Mouse (Mus musculus) C3H10T1/2 (cell line): Measurements from ENCODE around the gene Cnn3. TPM values are rescaled to one million over a fixed set of nuclear protein-coding genes. Genes with fewer than 3 reads are reported as not detected.

ENCODE experiments used
- polyA plus RNA-seq, 2 experiments: library from polyadenylated mRNA; unstranded; fragments of >200 nt; fragmentation: generic; extraction: Trizol; gene quantifications; one replicate each; pipeline ENCODE4 v1.2.1; 2012; ENCODE audit warnings: missing spikeins in 2 of 2

Gene Cnn3
- polyA plus RNA-seq = 100 to 1,000 TPM in 1 of 2 experiments, 10 to 100 TPM in 1; 46.1 to 414 TPM

DNA sequence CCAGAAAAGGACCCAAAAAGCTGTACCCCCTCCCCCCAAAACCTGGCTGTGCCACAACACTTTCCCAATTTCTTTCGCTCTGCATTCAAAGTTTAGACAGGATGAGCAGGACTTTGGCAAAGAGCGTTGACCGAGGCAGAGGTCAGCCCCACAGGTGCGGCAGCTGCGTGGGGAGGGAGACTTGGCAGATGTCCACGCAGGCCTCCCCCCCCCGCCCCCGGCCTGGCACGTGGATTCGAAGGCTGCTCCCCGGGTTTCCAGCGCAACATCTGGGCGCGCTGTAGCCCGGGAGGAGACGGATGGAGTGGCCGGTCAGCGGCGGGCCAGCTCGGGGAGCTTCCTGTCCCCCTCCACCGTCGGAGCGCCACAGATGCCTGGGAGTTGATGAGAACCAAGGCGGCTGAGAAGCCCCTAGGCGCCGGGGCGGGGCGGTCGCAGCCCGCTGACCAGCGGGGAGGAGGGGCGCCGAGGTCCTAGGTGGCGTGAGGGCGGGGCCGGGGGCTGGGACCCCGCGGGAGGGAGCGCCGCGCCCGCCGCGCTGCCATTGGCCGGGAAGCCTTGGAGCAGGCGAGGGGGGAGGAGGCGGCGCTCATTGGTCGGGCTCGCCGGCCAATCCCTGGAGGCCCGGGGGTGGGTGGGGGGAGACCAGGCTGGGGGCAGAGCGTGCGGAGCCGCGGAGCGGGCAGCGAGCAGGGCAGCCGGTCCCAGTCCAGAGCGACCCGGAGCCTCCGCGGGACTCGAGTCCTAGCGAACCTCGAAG is at the start of gene Cnn3:
Gene Cnn3, plus strand, starts transcription at position 637 of the 760 bp plus-strand sequence.

Other genes with a start within 250 kb of the Cnn3 start
- gene Tmem56, start 143.4 kb upstream of the Cnn3 start, polyA plus RNA-seq = under 1 TPM; 0.06 to 0.11 TPM
- gene Alg14, start 134.7 kb upstream of the Cnn3 start, polyA plus RNA-seq = 10 to 100 TPM in 1 of 2 experiments, 1 to 10 TPM in 1; 7.8 to 17.0 TPM
- 1 to 10 TPM in 1 of 2 experiments, under 1 TPM in 1; 0.04 to 2.5 TPM for gene Slc44a3, start 105.9 kb downstream of the Cnn3 start, polyA plus RNA-seq
- gene 4930432M17Rik, start 244.3 kb downstream of the Cnn3 start, polyA plus RNA-seq = not detected